8 mouse cellular contexts compared by ENCODE assay signal in genomic region chr5:125245534-125246151, GRCm38 (mm10).
DNase-seq lines count a peak whose midpoint lies in the region; ATAC-seq and TF ChIP-seq lines count a peak whose summit lies in the region.

No protein-coding gene starts in this region.

- no peaks in the 10 kb centered on the region for H3K27me3 ChIP-seq in hindbrain, embryonic 16.5 days (replicated peaks; ENCODE audit: control insufficient read depth, insufficient read depth, low read length)
- H3K27me3 ChIP-seq in limb, embryonic 12.5 days: no peaks in the 10 kb centered on the region
- H3K27me3 ChIP-seq in neural tube, embryonic 12.5 days (replicated peaks): no peaks in the 10 kb centered on the region

- H3K27ac ChIP-seq in gastrocnemius, adult 2 months: peak overlapping the region; percentile 65
- H3K27ac ChIP-seq in hindbrain, embryonic 16.5 days (ENCODE audit: low read depth, low read length): peak overlapping the region; percentile 90
- H3K27ac ChIP-seq in limb, embryonic 12.5 days: peak overlapping the region; percentile 76
- H3K27ac ChIP-seq in neural tube, embryonic 12.5 days: peak overlapping the region; percentile 87

- H3K4me1 ChIP-seq in hindbrain, embryonic 16.5 days (ENCODE audit: control insufficient read depth, insufficient read depth, low read depth, low read length): peaks cover 24% of the 10 kb centered on the region
- H3K4me1 ChIP-seq in limb, embryonic 12.5 days (replicated peaks): peaks cover 29% of the 10 kb centered on the region
- peaks cover 51% of the 10 kb centered on the region for H3K4me1 ChIP-seq in neural tube, embryonic 12.5 days

- peak overlapping the region; percentile 57 for H3K4me2 ChIP-seq in hindbrain, embryonic 16.5 days (ENCODE audit: low read length)
- H3K4me2 ChIP-seq in limb, embryonic 12.5 days: peak overlapping the region; percentile 73
- peak overlapping the region; percentile 53 for H3K4me2 ChIP-seq in neural tube, embryonic 12.5 days (replicated peaks)

- no peaks in the 10 kb centered on the region for H3K36me3 ChIP-seq in hindbrain, embryonic 16.5 days (ENCODE audit: control insufficient read depth, insufficient read depth, low read length)
- no peaks in the 10 kb centered on the region for H3K36me3 ChIP-seq in limb, embryonic 12.5 days
- no peaks in the 10 kb centered on the region for H3K36me3 ChIP-seq in neural tube, embryonic 12.5 days

- H3K4me3 ChIP-seq in gastrocnemius, adult 2 months: peak overlapping the region; percentile 48
- H3K4me3 ChIP-seq in hindbrain, embryonic 16.5 days (ENCODE audit: low read length): peak overlapping the region; percentile 25
- peak overlapping the region; percentile 37 for H3K4me3 ChIP-seq in limb, embryonic 12.5 days (replicated peaks)
- peak overlapping the region; percentile 12; the same call in 1 of the 2 replicates for H3K4me3 ChIP-seq in neural tube, embryonic 12.5 days

- TF ChIP-seq CTCF in brain, embryonic 14.5 days (IDR thresholded peaks at IDR 0.05; ENCODE audit: borderline replicate concordance, extremely low read depth, insufficient read depth, insufficient read length): no peak
- no peak for TF ChIP-seq CTCF in gastrocnemius, adult 2 months (IDR thresholded peaks at IDR 0.05)

- DNase-seq in heart, adult 11 months: peak; percentile 96
- DNase-seq in heart, adult 8-10 months (ENCODE audit: low spot score): no peak
- peak; percentile 92 for DNase-seq in brain, embryonic 14.5 days (ENCODE audit: low read depth)
- peak; percentile 83 for DNase-seq in gastrocnemius, adult 2 months

- H3K9ac ChIP-seq in hindbrain, embryonic 16.5 days (ENCODE audit: low read depth, low read length): peak overlapping the region; percentile 70
- peak overlapping the region; percentile 58 for H3K9ac ChIP-seq in limb, embryonic 12.5 days (replicated peaks)
- H3K9ac ChIP-seq in neural tube, embryonic 12.5 days: peak overlapping the region; percentile 30; the same call in 1 of the 2 replicates

- WGBS in hindbrain, embryonic 16.5 days: under 1% methylated on average over 23 of the region's 27 CpGs
- 3% methylated on average over 27 of the region's 27 CpGs for WGBS in limb, embryonic 12.5 days
- WGBS in neural tube, embryonic 12.5 days: 2% methylated on average over 27 of the region's 27 CpGs

- H3K9me3 ChIP-seq in hindbrain, embryonic 16.5 days (ENCODE audit: control insufficient read depth, low read length): no peaks in the 10 kb centered on the region
- no peaks in the 10 kb centered on the region for H3K9me3 ChIP-seq in limb, embryonic 12.5 days
- H3K9me3 ChIP-seq in neural tube, embryonic 12.5 days: no peaks in the 10 kb centered on the region

- no peak for TF ChIP-seq POLR2A in brain, embryonic 14.5 days (IDR thresholded peaks at IDR 0.05; ENCODE audit: borderline replicate concordance, extremely low read depth, insufficient read depth, insufficient read length, poor library complexity, severe bottlenecking)

- intact Hi-C loops in gastrocnemius, adult 2 months (cut with DNase I): no loop called here

- peak; percentile 84 for ATAC-seq in hindbrain, embryonic 16.5 days
- ATAC-seq in limb, embryonic 12.5 days (ENCODE audit: insufficient number of reproducible peaks, insufficient read depth, low FRiP score, low TSS enrichment, low read depth): no peak
- peak; percentile 87 for ATAC-seq in neural tube, embryonic 12.5 days (ENCODE audit: low FRiP score, low read depth)
- ATAC-seq in inflammation-experienced regulatory T-cells, adult 6 months: no peak

Comparison
In these comparisons a context has a peak if more than half of its experiments do, and no peak if none do; other contexts are left out.
1. ATAC-seq: peak in hindbrain, embryonic 16.5 days (single experiment) and neural tube, embryonic 12.5 days (single experiment); none in limb, embryonic 12.5 days (single experiment) and inflammation-experienced regulatory T-cells, adult 6 months (single experiment).
2. Peak in every context shown above with its lines, with median percentiles within 50 percentile points of each other: H3K27ac ChIP-seq, H3K4me3 ChIP-seq, H3K4me2 ChIP-seq and H3K9ac ChIP-seq.